Mouse (Mus musculus) testis, adult 10 weeks (tissue): ENCODE results near the gene Hilpda. TPM values are rescaled to one million over a fixed set of nuclear protein-coding genes. Genes with fewer than 3 reads are reported as not detected.

Source experiments
- polyA plus RNA-seq: library from polyadenylated mRNA; stranded (reverse); fragments of 350-450 nt; fragmentation: Illumina TruSeq; extraction: RNeasy Lipid Tissue Mini Kit (QIAGEN cat#74804); gene quantifications from one replicate; pipeline ENCODE4 v1.2.3, GENCODE M21; 2014; ENCODE audit warnings: low read depth, low replicate concordance

Hilpda gene
- 20.7 TPM for polyA plus RNA-seq

DNA sequence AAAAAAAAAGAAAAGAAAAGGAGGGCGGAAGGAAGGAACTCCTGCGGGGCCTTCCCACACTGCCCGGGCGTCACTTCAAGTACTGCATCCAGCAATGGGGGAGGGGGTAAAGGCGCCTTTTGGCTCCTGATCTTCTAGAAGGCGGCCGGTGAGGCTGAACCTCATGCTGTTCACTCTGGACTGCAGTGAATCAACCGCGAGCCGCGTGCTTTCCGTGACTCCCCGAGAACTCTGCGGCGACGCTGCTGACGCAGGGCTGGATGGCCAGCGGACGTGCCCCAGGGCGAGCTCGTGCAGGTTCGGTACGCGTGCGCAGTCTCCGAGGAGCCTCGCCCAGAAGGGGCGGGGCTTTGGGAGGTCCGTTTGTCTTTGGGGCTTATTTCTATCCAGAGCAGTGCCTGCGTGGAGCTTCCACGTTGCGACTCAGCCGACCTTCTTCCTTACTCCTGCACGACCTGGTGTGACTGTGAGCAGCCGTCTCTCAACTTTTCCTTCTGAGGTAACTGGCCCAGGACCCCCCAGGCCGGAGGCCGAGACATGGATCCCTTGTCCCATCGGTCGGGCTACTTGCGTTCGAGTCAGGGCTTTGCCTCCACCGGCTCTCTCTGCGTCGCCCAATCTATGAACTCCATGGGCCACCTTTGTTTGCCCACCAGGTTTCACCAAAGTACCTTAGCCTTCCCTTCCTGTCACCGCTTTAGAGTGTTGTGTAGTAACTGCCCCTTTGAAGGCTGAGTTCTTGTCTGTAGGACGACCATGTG, at the start of gene Hilpda:
Gene Hilpda, plus strand, starts transcription at position 177 of the 761 bp plus-strand sequence.

GRCm38 (mm10) chr6:29279293-29279692, 7.0 kb downstream of the Hilpda start, which contains the start of gene Fam71f2:
Gene Fam71f2, plus strand, starts transcription at chr6:29279593.

GRCm38 (mm10) chr6:29318879-29319278, 46.6 kb downstream of the Hilpda start, which contains the start of gene Fam71f1:
Gene Fam71f1, plus strand, starts transcription at chr6:29319140.

Other genes with a start within 250 kb of the Hilpda start
- 0.84 TPM for gene Lep, start 212.3 kb upstream of the Hilpda start, polyA plus RNA-seq
- gene Rbm28, start 107.5 kb upstream of the Hilpda start, polyA plus RNA-seq = 162 TPM
- not detected for gene Prrt4, start 92.9 kb upstream of the Hilpda start, polyA plus RNA-seq
- 0.84 TPM for gene Impdh1, start 56.1 kb upstream of the Hilpda start, polyA plus RNA-seq
- 194 TPM for gene Fam71f2, start 7.1 kb downstream of the Hilpda start, polyA plus RNA-seq
- 113 TPM for gene Fam71f1, start 46.7 kb downstream of the Hilpda start, polyA plus RNA-seq
- gene Calu, start 75.6 kb downstream of the Hilpda start, polyA plus RNA-seq = 59.0 TPM
- gene Opn1sw, start 116.0 kb downstream of the Hilpda start, polyA plus RNA-seq = not detected
- gene Ccdc136, start 123.8 kb downstream of the Hilpda start, polyA plus RNA-seq = 542 TPM
- 0.04 TPM for gene Flnc, start 160.8 kb downstream of the Hilpda start, polyA plus RNA-seq
- gene Atp6v1f, start 195.2 kb downstream of the Hilpda start, polyA plus RNA-seq = 47.0 TPM
- gene Atp6v1fnb, start 198.9 kb downstream of the Hilpda start, polyA plus RNA-seq = 1.3 TPM
- not detected for gene Kcp, start 235.5 kb downstream of the Hilpda start, polyA plus RNA-seq